Mouse (Mus musculus): ENCODE measurements around the gene Ubfd1.

DNA sequence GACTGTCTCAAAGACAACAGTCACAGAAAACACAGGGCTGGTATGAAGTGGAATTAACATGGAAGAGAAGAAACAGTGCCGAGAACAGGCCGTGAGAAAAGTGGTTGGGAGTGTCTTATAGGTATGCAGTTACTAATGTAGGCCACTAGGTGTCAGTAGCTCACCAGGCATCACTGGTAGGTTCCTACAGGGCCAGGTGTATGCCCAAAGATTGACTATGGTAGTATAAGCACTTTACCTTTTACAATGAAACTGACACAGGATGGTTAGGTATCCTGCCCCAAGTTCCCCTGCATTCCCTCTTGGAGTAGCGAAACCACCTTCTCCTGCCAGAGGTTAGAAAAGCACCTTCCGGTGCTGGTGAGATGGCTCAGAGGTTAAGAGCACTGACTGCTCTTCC lies 32.2 kb downstream of the Ubfd1 start:
- peak; percentile 88 for TF ChIP-seq CTCF (conservative IDR thresholded peaks at IDR 0.05; ENCODE audit: insufficient read depth, insufficient read length, low read depth, low read length)
- TF ChIP-seq POLR2A (IDR thresholded peaks at IDR 0.05; ENCODE audit: low read depth, low read length): no peak

Data from kidney, adult 2 months (tissue).